Mouse (Mus musculus) embryonic stem cell, embryonic (primary cell): ENCODE results near the gene Mgam.
"Not testable (repeated sequence)": the region's sequence is repeated elsewhere in the genome, so short reads cannot be mapped to it uniquely, and the experiment has no call there.

Experiments
- CTCF ChIA-PET, 4 experiments: fragments of 300-600 bp in 2 of 4; fragments of 350-600 bp in 2 of 4; sonication (Branson Sonifier 250); formaldehyde crosslinking; loops; one replicate each; lab custom pipeline; 2022; ENCODE audit warnings: inconsistent platforms in 2 of 4; lab: Charles Lee
- POLR2A ChIA-PET, 4 experiments: fragments of 300-600 bp in 2 of 4; fragments of 350-600 bp in 2 of 4; sonication (Branson Sonifier 250); formaldehyde crosslinking; loops; one replicate each; lab custom pipeline; 2022; ENCODE audit warnings: antibody characterized with exemption in 4 of 4, inconsistent platforms in 1 of 4; lab: Charles Lee

The Mgam gene

DNA sequence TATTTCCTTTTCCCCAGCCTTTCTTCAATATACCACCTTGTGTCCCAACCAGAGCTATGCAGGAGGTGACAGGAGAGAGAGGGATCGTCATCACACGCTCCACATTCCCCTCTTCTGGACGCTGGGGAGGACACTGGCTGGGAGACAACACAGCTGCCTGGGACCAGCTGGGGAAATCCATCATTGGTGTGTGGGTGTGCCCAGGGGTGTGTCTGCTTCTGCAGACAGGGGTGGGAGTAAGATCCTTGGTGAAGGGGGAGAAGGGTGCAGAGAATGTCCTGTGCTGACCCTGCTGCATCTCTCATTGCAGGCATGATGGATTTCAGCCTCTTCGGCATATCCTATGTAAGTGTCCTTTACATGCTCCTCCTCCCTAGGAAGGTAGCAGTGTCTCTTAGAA is 63.4 kb downstream of the Mgam start:
- POLR2A ChIA-PET, CTCF ChIA-PET: not testable (repeated sequence)

DNA sequence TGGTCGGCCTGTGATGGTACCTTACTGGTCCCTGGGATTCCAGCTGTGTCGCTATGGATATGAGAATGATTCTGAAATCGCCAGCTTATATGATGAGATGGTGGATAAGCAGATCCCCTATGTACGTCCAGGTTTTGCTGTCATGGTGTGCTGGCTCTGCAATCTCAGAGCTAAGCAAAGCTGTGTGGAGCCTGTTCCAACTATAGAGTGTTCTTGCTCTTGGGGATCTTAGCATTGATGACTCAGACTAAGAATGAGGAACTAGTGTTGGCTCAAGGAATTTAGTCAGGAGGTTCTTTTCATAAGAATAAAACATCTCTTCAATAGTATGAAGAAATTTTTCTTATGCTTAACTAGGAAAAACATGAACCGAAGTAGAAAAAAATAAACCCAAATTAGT is 84.9 kb downstream of the Mgam start:
- POLR2A ChIA-PET, CTCF ChIA-PET: not testable (repeated sequence)

DNA sequence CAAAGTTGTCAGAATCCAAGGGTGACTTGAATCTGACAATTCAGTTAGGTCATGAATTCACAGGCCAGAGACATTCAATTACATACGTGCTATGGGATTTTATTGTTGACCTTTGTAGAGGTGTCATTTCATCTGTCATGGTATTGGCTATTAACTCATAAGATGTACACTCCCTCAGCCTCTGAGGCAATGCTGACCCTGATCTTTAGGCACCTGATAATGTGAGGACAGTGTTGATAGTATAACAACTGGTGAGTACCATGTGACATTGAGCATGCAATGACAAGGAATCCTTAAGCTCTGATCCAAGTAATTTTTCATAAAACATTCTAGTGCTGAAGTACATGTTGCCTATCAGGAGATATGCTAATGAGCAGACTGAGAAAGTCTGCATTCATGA is 87.1 kb downstream of the Mgam start:
- POLR2A ChIA-PET, result no interaction called here
- CTCF ChIA-PET, result no interaction called here

DNA sequence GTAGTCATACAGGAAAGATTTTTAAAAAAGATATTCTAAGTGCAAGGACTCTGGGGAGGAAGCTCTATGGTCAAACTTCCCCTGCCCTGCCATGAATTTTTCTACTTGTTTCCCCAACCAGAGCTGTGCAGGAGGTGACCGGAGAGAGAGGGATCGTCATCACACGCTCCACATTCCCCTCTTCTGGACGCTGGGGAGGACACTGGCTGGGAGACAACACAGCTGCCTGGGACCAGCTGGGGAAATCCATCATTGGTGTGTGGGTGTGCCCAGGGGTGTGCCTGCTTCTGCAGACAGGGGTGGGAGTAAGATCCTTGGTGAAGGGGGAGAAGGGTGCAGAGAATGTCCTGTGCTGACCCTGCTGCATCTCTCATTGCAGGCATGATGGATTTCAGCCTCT is 99.9 kb downstream of the Mgam start:
- POLR2A ChIA-PET, CTCF ChIA-PET: not testable (repeated sequence)

DNA sequence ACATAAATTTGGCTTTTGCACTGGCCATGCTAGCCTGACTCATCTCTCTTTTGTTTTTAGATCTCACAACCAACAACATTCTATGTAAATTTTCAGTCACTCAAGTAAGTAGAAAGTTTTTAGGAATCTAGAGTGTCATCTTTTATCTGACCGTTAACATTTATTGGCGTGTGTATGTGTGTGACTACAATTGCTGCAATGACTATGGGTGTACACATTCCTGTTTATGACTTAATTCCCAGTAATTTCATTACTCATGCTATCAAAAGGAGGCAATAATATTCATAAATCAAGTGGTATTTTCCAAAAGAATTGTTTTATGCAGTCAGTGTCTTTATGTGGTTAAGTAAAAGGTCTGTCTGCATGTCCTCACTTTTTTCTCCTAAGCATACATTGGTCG is 110.9 kb downstream of the Mgam start:
- ChIA-PET POLR2A (no interaction called here), CTCF (no interaction called here)

DNA sequence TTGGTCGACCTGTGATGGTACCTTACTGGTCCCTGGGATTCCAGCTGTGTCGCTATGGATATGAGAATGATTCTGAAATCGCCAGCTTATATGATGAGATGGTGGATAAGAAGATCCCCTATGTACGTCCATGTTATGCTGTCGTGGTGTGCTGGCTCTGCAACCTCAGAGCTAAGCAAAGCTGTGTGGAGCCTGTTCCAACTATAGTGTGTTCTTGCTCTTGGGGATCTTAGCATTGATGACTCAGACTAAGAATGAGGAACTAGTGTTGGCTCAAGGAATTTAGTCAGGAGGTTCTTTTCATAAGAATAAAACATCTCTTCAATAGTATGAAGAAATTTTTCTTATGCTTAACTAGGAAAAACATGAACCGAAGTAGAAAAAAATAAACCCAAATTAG is 120.4 kb downstream of the Mgam start:
- POLR2A ChIA-PET, CTCF ChIA-PET: not testable (repeated sequence)

DNA sequence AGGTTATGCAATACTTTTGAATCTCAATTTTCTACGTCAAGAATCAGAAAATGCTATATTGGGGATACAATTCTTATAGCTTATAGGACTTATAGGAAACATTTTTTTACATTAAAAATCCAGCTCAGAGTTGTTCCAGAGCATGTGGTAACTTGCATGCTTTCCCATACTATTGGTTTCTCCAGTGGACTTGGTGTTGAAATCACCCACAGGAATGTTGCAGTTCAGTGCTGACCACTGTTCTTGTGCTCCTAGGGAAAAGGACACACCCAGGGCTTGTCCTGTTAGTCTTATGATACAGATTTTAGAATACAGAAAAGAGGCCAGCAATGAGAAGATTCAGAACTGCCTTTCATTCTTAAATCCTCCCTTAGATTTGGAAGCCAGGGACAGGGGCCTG is 127.3 kb downstream of the Mgam start:
- ChIA-PET CTCF (no interaction called here), POLR2A (no interaction called here)

DNA sequence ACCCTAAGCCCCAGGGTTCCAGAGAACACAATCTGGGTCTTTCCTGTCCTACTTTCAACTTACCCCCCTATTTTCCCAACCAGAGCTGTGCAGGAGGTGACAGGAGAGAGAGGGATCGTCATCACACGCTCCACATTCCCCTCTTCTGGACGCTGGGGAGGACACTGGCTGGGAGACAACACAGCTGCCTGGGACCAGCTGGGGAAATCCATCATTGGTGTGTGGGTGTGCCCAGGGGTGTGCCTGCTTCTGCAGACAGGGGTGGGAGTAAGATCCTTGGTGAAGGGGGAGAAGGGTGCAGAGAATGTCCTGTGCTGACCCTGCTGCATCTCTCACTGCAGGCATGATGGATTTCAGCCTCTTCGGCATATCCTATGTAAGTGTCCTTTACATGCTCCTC is 128.7 kb downstream of the Mgam start:
- POLR2A ChIA-PET, result not testable (repeated sequence)
- CTCF ChIA-PET, result interaction anchor here in 2 of 4 experiments (0.6 to 1.8 kb wide), 2 partner anchors 15 to 68 kb away, joined by 3 to 4 read pairs; no protein-coding TSS in a partner anchor

DNA sequence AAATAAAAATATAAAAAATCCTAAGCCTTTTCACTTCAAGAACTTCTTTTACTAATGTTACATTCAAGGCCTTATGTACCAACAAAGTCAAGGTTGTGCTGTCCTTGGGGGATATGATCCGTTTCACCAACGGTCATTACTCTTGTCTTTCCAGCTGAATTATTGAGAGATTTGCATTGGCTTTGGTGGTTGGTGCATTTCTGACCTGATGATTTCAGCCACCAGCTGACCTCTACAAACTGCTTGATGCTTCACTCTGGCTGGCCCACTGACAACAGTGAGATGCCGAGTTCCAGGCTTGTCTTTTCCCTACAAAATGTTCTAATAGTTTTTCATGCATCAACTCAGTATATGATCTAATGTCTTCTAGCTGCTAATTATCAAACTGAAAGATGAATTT is 146.0 kb downstream of the Mgam start:
- CTCF ChIA-PET, result no interaction called here
- POLR2A ChIA-PET, result no interaction called here

DNA sequence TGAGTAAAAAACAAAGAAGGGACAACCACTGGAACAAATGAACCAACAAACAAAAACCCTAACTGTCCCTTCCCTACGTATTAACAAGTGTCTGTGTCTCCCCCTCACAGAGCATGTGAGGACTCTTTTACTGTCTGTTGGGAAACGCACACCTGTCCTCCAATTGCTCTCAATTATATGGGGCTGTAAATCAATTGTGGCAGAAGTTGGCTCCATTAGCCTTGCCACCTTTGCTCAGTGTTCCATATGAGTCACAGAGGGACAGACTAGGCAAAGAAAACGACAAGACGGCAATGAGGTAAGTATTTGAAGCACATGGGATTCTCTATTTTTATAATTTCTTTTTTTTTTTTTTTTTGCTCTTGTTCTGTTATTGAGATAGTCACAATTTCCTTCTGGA is 149.8 kb downstream of the Mgam start:
- CTCF ChIA-PET, result no interaction called here
- POLR2A ChIA-PET, result no interaction called here

DNA sequence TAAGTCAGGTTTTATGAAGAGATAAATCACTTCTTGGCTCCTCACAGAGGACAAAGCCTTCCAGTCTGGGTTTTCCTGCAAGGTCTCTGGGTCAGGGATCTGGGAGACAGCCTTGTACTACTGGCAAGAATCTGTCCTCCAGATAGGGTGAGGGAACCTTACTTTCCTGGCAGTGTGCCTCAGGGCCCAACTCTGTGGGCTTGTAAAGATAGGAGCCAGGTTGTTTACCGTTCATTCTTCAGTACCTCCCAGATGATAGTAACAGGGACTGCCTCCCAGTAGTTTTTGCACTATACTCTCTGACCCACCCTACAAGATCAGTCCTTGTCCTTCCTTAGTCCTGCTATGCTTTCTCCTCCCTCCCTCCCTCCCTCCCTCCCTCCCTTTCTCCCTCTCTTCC is 155.0 kb downstream of the Mgam start:
- ChIA-PET POLR2A (no interaction called here), CTCF (no interaction called here)

DNA sequence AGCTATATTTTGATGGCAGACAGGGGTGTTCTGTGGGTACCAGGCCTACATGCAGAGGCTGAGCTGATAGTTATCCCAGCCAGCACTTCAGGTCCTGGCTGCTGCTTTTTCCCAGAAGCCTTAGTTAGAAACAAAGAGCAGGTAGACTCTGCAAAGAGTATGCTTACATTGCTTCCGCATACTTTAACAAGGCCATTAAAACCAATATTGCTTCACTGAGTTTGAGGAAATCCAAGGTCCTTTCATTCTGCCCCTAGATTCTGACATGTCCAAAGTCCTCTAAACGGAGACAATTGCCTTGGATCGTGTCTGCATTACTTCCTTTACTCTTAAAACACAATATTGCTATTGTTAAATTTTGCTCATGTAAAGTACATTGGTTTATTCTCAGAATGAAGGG is 155.7 kb downstream of the Mgam start:
- CTCF ChIA-PET, result no interaction called here

DNA sequence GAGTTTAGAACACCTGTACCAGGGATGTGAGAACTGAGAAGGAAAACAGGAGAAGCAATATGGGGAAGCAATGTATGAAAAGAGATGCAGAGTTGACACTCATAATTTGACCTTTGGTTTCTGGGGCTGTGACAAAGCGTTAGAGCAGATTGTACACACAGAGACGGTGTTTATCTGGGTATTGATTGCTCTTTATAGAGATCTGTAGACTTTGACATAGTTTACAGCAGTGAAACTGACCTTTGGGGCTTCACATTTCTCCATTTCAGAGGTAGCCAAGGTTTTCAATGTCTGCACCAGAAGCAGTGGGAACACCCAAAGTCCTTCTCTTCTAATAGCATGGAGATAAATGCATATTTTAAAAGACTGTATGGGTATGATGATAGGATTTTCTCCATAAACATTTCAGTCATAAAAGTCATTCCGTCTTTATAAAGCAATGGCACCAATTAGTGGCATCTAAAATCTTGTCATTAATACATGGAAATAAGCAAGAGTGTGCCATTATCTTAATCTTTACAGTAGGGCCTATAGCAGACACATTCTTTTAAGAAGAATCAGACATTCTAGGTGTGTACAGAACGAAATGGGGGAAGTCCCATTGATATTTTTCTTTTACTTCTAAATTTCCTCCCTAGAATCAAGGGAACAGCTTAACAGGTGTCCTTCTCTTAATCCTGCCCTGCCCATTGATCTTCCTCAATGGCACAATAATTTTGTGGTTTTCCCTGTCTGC is 166.6 kb downstream of the Mgam start:
- ChIA-PET CTCF (interaction anchor here in 1 of 4 experiments (0.9 kb wide), 1 partner anchor 10 kb away, joined by 3 read pairs; no protein-coding TSS in a partner anchor), POLR2A (interaction anchor here in 1 of 4 experiments (0.6 kb wide), 1 partner anchor 170 kb away, joined by 3 read pairs; no protein-coding TSS in a partner anchor)

More for the DNA sequence above, 155.7 kb downstream of the Mgam start:
- POLR2A ChIA-PET, result no interaction called here

DNA sequence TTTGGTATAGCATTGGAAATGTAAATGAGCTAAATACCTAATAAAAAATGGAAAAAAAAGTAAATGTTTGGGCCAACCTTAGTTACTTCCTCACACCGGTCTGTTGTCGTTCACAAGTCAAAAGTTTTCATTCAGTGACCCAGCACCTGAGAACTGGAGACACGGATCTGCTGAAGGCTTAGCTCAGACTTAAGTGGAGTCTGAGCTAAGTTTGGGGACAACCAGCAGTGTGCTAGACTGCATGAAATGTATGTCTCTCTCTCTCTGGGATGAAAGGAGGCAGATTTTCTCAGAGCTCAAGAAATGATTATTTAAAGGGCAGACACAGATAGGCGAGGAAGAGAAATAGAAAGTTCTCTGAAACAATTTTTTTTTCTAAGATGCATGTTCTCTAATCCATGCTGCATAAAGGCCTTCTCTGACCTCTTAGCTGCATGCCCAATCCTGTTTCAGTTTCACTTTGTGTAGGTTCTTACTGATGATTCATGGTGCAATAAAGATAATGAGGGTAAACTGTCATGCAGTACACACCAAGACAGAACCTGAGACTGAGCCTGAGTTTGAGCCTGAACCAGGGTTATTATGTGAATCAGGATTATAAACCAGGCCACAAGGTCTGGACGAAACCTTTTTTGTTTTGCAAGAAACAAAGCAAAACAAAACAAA is 189.7 kb downstream of the Mgam start:
- POLR2A ChIA-PET, result no interaction called here
- CTCF ChIA-PET, result no interaction called here
